Mouse (Mus musculus) thymus, adult 18-20 months (tissue): ENCODE measurements around the gene Hist1h3c.
"Not testable (repeated sequence)": the region's sequence is repeated elsewhere in the genome, so short reads cannot be mapped to it uniquely, and the experiment has no call there.

Experiments used
- DNase-seq, 2 experiments: peaks; one replicate each; pipeline ENCODE4 v3.0.0; 2022; ENCODE audit warnings: mixed read lengths in 2 of 2

Gene Hist1h3c

GRCm38 (mm10) chr13:23739069-23739921, 6.1 kb downstream of the Hist1h3c start:
- peak; percentile 88 to 96 for DNase-seq

GRCm38 (mm10) chr13:23738677-23739068, 6.7 kb downstream of the Hist1h3c start, which contains the start of gene Hist1h1c:
Gene Hist1h1c (plus strand): TSS chr13:23738808.
- DNase-seq = peak; percentile 88 to 94

DNA sequence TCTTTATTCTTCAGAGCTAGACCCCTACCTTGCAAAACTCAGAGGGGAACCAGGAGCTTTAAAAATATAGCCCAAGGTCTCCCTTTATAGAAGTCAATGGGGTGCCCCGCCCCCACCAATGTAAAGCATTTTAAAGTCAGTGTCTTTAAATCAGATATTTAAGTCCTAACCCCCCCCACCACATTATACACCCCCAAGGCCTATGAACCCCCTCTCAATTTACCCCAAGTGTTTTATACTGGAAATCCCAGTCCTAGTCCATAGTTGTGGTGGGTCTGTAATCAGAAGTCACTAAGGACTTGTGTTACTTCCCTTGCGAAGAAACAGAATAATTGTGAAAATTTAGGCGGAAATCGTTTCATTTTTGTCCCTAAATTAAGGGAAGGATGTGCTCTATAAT, 7.4 kb downstream of the Hist1h3c start:
- peak in 1 of 2 experiments; percentile 22 for DNase-seq

DNA sequence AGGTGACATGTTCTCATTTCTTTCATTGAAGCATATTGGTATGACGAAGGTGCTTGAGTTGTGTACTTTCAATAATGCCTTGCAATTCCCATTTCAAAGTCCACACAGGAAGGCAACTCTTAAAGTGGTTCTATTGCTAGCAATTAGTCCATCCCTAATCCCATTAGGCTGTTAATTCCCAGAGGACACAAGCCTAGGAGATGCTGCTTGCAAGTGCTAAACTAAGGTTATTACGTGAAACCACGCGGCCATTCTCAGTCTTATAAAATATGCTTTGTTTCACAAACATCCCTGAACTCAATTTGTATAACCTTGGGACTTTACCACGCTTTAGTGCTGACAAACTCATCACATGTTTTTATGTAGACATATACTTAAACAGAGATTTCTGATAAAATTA, 8.3 kb downstream of the Hist1h3c start:
- DNase-seq = no peak

DNA sequence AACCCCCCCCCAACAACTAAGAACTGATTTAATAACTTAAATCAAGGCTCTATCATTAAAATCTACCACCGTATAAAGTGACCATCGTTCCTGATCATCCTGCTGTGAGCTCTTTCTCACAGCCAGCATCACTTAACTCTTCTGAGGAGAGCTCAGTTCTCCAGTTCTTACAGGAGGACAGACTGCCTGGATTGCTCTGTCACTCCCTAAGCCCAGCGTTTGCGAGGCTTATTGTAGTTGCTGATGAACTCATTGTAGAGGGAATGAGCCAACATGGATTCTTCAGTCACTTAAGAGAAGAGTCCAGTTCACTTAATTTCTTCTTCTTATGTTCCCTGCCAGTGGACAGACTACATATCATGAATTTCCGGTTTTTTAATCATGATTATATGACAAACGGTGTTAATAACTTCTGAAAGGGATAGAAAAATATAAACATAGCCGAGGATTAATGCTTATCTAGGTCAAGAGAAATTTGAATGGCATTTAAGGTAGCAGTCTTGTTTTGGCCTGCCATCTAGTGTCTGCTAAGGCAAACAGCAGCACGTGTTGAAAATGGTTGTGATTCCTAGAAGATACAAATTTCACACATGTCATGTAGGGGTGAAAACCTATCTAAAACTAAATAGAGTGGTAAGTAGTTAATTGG, 13.1 kb downstream of the Hist1h3c start:
- DNase-seq = no peak

DNA sequence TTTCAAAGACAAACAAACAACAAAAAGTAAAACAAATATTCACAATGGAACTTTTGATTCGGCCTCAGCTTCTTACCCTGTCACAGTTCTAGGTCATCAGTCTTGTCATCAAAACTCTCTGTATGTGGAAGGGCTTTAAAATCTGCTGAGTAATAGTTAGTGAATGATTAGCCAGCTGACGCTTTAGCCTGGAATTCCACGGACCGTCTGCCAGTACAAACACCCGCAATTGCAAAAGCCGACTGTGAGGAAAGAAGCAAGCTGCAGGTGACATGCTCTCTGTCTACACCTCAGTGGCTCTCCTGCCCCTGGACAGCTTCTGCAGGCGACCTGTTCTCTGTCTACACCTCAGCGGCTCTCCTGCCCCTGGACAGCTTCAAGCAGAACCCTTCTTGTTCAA, 14.9 kb downstream of the Hist1h3c start:
- DNase-seq = no peak

- DNase-seq = no peak
These were observed 15.7 kb downstream of the Hist1h3c start for GRCm38 (mm10) chr13:23729706-23730105.

DNA sequence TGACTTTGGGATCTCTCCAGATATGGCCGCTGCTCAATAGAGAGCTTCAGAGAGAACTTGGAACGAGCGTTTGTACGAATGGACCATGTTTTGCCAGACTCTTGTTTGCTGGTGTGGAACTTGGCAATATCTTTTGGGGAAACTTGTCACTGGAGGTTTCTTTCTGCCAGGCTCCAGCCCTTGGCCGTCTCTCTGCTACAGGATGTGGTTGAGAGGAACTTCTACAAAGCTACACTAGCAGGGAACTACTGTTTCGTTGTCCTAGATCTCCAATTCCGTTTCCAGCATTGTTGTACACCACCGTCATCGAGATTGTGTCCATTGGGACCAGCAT, 16.2 kb downstream of the Hist1h3c start:
- DNase-seq = peak in 1 of 2 experiments; percentile 33

- no peak for DNase-seq
These were observed 16.8 kb downstream of the Hist1h3c start for GRCm38 (mm10) chr13:23728472-23729191.

GRCm38 (mm10) chr13:23725213-23725612, 20.2 kb downstream of the Hist1h3c start:
- DNase-seq = no peak

GRCm38 (mm10) chr13:23724239-23724638, 21.2 kb downstream of the Hist1h3c start:
- no peak for DNase-seq

DNA sequence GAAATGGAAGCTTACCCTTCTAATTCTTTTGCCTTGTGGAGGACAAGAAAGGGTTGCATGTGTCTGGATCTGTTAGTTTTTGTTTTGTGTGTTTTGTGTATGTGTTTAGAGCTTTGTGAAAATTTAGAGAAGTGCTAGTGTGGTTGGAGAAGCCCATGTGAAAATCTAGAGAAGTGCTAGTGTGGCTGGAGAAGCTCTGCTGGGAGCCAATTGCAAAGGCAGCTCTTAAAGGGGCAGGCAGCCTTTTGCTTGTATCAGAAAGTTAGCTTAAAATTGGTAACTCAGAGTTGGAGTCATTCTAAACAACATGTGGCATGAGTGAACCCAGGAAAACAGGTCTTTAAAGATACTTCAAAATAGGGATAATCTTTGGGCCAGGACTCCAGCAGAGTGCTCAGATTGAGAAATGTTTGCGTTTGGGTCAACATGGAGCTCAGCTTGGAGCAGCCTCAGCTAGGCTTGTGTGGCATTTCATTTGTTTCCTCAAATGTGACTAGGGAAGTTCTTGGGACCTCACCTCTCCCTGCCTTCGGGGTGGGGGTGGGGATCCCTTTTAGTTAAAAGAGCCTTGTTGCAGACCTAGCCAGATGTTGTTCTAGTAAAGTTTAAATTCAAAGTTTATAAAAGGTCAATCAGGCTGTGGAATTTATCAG, 27.7 kb downstream of the Hist1h3c start:
- not testable (repeated sequence) for DNase-seq

DNA sequence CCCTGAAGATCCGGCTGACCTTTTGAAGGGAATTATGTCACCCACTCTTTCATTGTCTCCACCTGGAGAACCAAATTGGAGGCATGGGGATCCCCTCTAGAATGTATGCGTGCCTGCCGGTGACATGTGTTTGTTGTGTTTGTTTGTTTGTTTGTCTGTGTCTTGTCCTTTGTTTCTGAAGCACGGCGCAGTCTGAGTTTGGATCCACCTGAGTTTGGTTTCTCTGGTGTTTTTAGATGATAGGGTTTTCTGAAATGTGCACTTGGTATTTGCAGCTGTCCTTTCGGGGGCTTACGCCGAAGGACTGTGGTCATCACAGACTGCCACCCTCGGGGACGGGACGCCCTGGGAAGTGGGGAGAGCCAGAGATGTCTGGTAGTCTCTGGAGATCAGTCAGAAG, 28.2 kb downstream of the Hist1h3c start:
- DNase-seq = no peak

GRCm38 (mm10) chr13:23716261-23717042, 28.9 kb downstream of the Hist1h3c start:
- no peak for DNase-seq

DNA sequence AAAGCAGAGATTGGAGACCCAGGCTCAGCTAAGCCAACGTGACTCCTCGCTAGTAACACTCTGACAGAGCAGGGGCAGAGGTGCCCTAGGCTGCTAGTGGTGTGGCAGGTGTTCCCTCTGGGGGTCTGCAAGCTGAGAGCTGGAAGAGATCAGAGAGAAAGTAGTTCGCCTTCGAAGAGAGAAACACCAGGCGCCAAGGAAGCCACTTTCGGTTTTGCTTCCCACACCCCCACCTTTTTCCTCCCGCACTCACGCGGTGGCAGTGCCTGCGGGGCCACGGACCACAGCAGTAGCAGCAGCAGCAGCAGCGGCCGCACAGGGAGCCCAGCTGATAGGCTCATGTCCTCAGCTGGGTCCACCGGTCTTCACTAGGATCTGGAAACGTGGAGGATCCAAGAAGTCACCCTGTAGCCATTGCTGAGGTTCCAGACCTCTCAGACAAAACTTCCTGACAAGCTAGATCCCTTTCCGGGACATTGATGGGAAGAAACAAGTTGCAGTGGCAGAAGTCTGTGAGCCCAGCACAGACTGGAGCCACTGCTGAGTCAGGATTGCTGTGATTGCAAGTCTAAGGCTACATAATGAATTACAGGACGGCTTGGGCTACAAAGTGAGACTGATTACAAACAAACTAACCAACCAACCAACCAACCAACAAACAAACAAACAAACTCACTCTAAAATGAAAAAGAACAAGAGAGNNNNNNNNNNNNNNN, 34.9 kb downstream of the Hist1h3c start, which contains the start of gene Hfe:
Gene Hfe (minus strand): TSS at position 481 of the 716 bp plus-strand sequence.
- peak; percentile 67 to 77 for DNase-seq

GRCm38 (mm10) chr13:23709714-23710373, 35.6 kb downstream of the Hist1h3c start:
- no peak for DNase-seq

DNA sequence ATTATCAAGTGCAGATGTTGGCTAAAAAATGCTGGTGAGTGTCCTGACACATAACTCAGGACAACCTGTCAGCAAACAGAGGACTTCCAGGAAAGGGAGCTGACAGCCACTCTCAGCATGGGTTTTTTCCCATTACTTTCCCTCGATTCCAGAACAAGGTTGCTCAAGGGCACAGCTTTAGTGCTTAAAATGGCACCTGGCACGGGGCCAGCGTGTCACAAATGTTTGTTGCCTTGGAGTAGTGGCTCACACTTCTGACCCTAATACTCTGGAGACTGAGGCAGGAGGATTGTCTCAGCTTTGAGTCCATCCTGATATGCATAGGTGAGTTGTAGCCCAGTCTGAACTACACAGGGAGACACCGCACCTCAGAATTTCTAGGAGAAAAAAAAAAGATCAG, 36.7 kb downstream of the Hist1h3c start:
- DNase-seq = no peak

DNA sequence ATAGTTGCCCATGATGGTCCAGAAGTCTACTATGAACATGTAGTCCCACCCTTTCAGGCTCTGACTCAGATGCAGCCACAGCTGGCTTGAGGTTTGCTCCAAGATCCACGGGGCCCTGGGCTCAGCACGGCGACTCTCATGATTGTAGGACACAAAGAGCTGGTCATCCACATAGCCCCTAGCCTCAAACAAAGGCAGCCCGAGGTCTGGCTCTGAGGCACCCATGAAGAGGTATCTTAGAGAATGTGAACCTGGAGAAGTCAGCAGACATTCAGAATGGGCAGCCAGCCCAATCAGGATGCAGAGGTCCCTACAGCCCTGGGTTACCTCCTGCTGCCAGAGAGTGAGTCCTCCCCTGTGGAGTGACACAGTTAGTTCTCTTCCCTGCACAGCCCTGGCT, 37.4 kb downstream of the Hist1h3c start:
- no peak for DNase-seq

GRCm38 (mm10) chr13:23706771-23707170, 38.6 kb downstream of the Hist1h3c start:
- DNase-seq = no peak

DNA sequence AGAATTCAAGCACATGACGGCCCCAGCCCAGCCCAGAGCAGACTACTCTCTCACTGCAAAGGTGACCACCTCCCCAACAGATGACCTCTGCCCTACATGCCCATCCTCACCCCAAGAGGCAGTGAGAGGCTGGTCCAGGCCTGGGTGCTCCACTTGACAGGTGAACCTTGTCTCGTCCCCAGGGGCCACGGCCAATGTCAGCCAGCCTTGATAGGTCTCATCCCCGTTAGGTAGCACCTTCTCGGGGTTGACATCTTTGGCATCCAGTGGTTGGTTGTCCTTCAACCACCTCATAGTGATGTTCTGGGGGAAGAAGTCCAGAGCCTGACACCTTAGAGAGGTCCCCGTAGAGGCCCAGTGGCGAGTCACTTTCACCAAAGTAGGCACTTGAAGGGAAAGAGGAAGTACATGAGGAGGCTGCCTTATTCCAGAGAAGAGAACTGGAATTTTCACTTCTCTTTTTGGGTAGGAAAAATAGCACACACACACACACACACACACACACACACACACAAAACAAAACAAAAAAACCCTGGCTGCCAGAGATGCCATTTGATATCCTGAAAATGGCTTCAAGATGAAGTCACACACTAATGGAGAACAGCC, 39.5 kb downstream of the Hist1h3c start:
- DNase-seq = no peak
